Mouse (Mus musculus) MN1 (cell line): ENCODE measurements at regions not wholly inside any gene's neighbourhood (a gene's known extent, or its start where the extent isn't known, plus 50 kb on each side); places are given as distances from the start of the nearest gene placed in this dataset.
"Not testable (repeated sequence)": the region's sequence is repeated elsewhere in the genome, so short reads cannot be mapped to it uniquely, and the experiment has no call there.

Experiments used
- DNase-seq: peaks from one replicate; pipeline ENCODE4 v3.0.0-alpha.2; 2016; ENCODE audit warnings: low spot score

DNA sequence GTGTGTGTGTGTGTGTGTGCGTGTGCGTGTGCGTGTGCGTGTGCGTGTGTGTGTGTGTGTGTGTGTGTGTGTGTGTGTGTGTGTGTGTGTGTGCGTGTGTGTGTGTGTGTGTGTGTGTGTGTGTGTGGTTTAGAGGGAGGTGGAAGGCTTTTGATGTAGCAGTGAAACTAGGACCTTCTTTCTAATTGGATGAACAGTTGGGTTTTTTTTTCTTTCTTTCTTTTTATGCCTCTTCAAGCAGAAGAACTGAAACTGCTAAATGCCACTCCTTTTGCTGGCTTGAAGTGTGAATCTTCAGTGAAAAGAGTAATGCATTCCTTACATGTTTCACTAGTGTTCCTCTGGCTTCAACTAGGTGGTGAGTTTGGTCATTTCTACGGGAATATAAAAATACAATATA is 828.8 kb upstream of the Olfr1507 start:
- not testable (repeated sequence) for DNase-seq

DNA sequence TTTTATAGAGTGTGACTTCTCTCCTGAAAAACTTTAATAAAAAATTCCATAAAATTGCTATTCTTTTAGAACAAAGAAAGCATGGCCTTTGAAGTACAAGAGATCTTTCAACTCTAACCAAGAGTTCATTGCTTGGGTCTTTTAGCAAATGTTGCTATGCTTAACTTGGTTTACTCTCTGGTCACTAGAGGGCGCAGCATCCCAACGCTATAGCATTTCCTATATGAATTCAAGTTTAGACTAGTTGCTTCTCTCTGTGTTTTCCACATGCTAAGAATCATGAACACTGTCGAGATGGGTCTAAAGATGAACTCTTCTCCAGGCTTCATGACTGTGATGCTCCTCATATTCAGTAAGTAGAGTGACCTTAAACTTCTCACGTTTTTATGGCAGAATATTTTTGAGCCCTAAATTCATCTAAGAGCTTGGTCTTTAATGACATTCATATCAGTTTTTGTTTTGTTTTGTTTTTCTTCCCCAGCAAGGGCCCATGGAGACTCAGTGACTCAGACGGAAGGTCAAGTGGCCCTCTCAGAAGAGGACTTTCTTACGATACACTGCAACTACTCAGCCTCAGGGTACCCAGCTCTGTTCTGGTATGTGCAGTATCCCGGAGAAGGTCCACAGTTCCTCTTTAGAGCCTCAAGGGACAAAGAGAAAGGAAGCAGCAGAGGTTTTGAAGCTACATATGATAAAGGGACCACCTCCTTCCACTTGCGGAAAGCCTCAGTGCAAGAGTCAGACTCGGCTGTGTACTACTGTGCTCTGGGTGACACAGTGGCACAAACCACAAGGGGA is 823.2 kb upstream of the Olfr1507 start:
- DNase-seq, result not testable (repeated sequence)

DNA sequence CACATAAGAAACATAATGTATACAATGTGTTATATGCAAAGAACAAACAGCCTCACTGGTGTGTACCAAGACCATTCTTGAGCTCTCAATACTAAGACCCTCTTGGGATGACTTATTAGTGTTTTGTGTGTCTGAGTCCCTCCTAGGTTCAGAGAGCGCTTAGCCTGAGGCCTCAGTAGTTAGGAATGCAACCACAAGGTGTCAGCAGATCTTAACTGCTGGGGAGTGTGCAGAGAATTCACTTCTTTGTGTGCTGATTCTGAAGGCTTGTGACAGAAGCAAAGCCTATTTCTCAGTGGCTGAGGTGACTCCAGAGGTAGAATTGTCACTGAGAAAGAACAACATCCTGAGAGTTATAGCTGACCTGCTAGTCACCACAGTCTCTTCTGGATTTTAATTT is 816.9 kb upstream of the Olfr1507 start:
- DNase-seq, result not testable (repeated sequence)

DNA sequence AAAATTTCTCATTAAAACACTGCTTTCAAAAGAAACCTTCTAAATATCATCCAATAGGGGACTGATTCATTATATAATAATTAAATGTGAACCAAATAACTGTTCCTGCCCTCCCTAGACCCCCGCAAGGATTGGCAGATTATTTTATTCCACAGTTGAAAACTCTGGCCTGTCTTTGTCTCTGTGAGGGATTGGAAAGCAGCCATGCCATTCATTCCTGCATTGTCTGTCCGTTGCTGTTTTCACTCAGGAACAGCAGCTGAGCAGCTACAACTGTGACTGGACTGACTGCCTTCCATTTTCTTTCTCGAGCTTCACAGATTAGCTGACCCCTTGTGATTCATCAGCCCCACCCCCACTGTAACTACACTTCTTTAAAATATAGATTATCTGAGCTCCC is 807.6 kb upstream of the Olfr1507 start:
- not testable (repeated sequence) for DNase-seq

DNA sequence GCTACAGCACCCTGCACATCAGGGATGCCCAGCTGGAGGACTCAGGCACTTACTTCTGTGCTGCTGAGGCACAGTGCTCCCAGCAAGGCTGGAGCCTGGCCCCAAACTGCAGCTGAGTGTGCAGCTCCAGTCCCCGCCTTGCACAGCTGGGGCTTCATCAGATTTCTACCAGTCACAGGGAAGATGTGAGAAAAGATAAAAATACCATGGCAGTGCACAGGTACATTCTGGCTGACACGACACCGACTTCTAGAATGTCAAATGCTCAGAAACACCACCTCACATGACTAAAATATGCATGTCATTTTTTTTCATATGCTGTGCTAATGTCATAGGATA is 806.9 kb upstream of the Olfr1507 start:
- not testable (repeated sequence) for DNase-seq

DNA sequence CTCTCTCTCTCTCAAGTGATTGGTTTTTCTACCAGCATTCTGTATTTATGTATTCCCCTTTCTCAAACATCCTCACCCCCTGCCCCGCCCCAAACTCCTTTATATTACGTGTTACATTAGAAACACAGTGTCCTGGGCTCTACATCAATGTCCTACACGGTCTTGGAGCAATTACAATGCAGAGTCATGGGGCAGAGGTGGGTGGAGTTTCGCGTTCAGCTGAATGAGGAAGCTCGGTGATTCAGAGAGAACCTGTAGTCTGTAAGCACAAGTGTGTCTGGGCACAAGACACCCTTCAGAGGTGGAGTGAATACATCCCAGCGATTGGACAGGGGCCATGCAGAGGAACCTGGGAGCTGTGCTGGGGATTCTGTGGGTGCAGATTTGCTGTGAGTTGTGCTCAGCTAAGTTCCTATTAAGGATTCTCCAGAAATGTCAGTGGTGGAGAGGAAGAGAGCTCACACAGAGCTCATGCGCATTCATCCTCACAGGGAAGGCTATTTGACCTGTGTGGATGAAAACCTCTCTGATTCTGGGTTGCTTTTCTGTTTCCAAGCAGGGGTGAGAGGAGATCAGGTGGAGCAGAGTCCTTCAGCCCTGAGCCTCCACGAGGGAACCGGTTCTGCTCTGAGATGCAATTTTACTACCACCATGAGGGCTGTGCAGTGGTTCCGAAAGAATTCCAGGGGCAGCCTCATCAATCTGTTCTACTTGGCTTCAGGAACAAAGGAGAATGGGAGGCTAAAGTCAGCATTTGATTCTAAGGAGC is 806.4 kb upstream of the Olfr1507 start:
- DNase-seq, result not testable (repeated sequence)

DNA sequence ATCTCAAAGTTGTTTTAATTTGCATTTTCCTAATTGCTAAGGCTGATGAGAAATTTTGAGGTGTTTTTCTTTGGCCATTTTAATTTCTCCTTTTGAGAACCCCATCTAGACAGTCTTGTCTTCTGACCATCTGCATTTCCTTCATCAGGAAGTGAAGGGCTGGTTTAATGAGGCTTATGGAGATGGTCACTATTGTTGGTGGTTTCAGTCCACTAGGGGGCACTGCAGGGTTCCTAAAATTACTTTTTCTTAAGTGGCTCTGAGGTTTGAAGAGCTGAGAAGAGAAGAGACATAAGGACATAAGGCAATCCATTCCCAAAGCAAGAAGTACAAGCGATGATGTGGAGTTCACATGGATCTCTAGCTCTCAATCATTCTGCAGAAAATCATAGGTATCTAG is 805.6 kb upstream of the Olfr1507 start:
- DNase-seq, result not testable (repeated sequence)

DNA sequence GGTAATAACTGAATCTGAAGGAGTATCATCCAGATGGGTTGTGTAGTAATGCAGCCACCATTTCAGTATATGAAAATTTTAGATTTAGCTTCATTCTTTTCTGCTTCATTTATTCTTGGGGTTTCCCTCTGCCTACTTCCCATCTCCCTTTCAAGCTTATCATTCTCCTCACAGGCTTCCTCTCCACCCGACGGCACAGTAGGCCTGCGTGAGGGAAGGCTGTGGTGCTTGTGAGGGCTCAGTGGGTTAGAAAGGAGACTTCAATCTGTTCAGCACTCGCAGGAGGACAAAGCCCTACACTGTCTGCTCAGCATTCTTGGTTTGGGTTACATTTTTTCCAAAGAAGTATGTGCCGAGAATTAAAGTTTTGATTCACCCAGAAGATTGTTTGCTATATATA is 804.2 kb upstream of the Olfr1507 start:
- DNase-seq, result not testable (repeated sequence)

DNA sequence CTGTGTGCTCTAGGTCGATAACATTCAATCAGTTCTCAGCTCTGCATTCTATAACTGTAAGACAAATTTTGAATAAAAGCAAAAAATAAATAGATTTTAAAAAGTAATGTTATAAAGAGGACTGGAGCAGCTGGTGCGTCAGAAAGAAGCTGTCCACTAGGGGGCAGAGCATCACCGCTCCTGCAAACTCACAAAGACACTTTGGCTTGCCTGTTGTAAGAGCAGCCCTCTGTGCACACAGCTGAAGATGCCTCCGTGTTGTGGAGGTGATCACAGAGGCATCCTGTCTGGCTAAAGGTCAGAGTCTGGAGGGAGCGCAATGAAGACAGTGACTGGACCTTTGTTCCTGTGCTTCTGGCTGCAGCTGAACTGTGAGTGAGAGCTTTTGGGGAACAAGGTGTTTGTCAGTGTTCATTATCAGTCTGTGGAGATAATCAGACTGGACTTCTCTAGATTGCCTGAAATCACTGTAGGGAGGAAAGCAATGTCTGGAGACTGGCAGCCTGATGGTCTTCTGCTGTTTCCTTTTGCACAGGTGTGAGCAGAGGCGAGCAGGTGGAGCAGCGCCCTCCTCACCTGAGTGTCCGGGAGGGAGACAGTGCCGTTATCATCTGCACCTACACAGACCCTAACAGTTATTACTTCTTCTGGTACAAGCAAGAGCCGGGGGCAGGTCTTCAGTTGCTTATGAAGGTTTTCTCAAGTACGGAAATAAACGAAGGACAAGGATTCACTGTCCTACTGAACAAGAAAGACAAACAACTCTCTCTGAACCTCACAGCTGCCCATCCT is 788.0 kb upstream of the Olfr1507 start:
- not testable (repeated sequence) for DNase-seq

DNA sequence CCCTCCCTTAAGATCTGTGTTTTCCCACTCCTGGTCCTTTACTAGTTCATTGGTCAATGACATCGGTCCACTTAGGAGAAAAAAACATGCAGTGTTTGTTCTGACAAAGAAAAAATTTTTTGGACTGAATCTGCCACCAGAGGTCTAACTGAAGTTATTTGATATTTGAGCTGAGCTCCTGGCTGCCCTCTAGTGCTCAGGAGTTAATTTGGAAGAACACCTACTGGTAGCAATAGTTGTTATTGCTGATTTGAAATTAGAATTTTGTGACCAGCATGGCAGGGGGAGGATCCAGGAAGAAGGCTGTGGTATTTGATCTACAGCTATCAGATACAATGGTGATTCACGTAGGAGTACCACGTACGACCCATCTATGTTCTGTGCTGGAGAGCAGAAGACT is 777.7 kb upstream of the Olfr1507 start:
- not testable (repeated sequence) for DNase-seq

DNA sequence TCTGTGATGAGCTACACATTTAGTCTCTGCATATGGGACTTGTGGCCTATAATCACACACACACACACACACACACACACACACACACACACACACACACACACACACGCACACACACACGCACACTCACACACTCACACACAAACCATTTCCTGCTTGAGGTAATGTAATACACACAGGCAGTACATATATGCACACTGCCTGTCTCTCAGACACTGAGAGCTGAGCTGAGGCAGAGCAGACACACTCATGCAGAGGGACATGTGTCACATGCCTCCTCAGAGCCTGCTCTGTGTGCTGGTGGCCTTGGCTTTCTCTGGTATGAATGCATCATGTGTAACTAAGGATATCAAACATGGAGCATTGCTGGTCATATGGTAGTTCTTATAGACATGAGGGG is 772.1 kb upstream of the Olfr1507 start:
- not testable (repeated sequence) for DNase-seq

DNA sequence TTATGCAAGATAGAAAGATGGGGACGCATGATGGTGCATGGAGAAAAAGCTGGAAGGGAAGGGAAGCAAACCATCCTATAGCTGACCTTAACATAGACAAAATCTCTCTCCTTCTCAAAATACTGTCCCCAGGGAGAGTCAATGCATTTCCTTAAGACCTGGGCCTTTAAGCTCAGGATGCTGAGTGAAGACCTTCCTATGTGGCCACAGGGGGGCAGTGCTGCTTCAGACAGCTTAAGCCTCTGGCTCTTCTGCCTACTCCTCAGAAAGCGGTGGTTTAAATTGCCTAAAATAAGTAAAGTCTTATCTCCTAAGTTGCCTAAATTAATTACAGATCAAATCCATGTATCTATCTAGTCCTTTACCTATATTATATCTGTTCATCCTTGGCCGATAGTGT is 760.4 kb upstream of the Olfr1507 start:
- not testable (repeated sequence) for DNase-seq

DNA sequence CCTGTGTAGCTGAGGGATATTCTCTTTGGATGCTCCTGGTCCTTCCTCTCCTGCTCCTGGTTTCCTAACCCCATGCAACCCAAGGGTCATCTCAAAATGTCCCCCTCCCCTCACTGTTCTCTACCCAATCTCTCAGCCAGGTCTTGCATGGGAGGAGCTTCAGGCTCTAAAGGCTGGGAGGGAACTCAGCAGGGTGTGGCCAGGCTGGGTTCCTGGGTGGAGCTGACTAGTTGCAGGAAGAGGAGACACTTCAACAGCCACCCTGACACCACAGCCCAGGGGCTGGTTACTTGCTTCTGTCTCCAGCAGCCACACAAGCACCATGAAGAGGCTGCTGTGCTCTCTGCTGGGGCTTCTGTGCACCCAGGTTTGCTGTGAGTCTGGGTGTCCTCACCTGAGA is 757.9 kb upstream of the Olfr1507 start:
- not testable (repeated sequence) for DNase-seq

DNA sequence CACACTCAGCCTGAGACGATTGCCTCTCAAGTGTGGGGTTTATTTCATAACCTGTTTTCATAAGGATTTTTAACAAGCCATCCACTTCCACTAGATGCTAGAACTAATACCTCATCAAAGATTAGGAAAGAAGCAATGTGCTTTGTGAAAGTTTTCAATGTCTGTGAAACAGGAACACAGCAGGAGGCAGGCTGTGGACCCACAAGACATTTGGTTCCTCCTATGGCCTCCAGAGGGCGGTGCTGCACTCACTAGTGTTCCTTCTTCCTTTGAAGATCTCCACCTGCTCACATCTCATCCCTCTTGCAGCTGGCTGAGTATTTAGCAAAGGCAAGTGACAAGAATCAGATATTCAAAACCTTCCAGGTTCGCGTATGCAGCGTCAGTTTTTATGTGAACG is 735.6 kb upstream of the Olfr1507 start:
- not testable (repeated sequence) for DNase-seq

DNA sequence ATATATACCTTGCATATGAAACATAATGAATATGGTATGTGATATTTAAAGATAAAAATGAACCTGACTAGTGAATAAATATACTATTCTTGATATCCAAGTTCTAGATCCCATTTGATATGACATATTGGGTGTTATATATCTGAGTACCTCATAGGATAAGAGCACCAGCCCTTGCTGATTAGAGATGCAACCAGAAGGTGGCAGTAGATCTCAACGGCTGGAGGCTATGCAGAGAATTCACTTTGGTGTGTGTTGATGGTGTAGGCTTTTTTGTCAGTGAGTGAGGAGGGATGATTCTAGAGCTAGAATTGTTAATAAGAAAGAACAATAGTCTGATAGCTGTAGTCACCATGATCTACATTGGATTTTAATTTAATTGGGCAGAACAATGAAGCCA is 729.2 kb upstream of the Olfr1507 start:
- DNase-seq, result not testable (repeated sequence)

DNA sequence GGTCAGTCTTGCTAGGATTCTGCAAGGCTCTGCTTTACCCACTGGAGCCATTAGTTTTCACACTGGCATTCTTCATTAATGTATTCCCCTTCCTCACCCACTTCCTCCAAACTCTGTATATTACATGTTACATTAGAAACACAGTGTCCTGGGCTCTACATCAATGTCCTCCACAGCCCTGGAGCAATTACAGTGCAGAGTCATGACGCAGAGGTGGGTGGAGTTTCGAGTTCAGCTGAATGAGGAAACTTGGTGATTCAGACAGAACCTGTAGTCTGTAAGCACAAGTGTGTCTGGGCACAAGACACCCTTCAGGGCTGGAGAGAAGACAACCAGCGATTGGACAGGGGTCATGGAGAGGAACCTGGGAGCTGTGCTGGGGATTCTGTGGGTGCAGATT is 715.0 kb upstream of the Olfr1507 start:
- DNase-seq, result not testable (repeated sequence)

DNA sequence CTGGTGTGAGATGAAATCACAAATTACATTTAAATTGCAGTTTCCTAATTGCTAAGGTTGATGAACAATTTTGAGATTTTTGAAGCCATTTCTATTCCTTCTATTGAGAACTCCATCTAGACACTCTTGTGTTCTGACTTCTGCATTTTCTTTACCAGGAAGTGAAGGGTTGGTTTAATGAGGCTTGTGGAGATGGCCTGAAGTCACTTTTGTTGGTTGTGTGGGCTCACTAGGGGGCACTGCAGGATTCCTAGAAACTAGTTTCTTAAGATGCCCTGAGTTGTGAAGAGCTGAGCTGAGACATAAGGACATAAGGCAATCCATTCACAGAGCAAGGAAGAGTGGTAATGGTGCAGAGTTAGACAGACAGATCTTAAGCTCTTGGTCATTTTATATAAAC is 713.7 kb upstream of the Olfr1507 start:
- DNase-seq, result not testable (repeated sequence)

DNA sequence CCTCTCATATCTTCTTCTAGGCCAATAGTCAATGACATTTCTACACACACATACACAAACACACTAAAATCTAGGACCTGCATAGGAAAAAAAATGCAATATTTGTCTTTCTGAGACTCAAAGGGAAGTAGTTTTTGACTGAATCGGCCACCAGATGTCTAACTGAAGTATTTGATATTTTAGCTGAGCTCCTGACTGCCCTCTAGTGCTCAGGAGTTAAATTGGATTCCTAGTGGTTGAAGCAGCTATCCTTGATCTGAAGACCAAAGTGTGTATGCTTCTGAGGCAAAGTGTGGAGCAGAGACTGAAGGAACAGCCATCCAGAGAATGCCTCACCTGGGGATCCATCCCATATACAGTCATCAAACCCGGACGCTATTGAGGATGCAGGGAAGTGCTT is 695.4 kb upstream of the Olfr1507 start:
- DNase-seq, result not testable (repeated sequence)

DNA sequence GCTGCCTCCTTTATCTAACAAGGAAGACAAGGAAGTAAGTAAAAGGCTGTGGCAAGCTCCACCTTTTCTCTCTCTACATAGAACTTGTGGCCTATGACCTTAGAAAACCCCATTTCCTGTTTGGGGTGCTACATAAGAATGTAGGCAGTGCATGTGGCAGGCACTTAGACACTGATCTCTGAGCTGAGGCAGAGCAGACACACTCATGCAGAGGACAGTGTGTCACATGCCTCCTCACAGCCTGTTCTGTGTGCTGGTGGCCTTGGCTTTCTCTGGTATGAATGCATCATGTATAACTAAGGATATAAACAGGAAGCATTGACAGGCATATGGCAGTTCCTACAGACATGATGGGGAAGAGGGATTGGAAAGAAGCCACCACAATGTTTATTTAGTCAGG is 678.5 kb upstream of the Olfr1507 start:
- not testable (repeated sequence) for DNase-seq

DNA sequence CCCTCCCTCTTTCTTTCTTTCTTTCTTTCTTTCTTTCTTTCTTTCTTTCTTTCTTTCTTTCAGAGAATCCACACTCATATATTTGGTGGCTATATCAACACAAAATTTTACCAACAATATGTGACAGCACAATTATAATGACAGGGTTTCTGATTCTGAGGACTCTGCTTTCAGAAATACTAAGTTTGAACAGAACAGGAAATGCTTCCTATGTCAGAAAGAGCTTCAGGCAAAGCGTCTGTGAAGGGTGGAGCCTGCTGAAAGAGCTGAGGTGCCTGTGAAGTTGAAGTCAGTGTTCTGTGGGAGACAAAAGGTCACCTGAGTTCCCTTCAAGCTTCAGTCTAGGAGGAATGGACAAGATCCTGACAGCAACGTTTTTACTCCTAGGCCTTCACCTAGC is 670.8 kb upstream of the Olfr1507 start:
- not testable (repeated sequence) for DNase-seq

DNA sequence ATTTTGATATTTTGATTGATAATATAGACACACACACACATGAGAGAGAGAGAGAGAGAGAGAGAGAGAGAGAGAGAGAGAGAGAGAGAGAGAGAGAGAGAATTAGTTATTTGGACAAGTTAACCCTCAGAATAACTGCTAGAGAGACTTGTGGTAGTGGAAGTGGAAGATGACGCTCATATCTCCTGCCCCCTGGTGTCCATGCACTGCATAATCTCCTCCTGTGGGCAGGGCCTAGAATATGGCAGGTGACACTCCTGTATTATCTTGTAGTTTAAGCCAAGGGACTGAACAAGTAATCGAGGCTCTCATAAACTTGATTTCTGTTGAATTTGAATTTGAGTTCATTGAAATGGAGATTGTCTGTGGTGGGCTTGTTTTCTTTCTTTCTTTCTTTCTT is 663.5 kb upstream of the Olfr1507 start:
- not testable (repeated sequence) for DNase-seq

DNA sequence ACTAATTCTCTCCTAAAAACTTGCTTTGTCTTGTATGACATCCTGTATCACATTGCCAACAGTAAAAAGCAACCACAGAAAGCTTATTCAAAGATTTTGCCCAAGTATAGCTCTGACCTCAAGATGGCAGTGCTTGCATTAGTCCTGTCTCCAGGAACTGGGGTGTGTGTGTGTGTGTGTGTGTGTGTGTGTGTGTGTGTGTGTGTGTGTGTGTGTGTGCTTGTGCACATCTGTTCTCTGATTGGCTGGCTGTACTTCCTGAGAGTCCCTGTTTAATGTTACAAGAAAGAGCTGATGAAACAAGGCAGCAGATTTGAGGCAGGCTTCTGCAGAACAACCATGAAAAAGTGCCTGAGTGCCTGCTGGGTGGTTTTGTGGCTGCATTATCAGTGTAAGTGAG is 639.2 kb upstream of the Olfr1507 start:
- DNase-seq, result not testable (repeated sequence)

DNA sequence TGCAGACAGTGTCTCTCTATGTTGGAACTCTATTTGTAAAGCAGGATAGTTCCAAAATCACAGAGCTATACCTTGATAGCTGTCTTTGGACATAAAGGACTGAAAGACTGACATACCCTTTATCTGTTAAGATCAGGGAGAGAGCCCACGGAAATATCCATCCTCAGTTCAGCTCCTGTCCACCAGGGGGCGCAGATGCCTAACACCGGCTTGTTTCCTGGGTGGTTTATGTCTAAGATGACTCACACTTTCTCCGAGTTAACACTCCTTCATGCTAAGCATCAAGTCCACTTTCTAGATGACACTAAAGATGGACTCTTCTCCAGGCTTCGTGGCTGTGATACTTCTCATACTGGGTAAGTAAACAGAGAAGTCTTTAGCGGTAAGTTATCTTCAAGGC is 636.8 kb upstream of the Olfr1507 start:
- not testable (repeated sequence) for DNase-seq
